Mouse (Mus musculus) urinary bladder, postnatal 14 days (tissue): ENCODE measurements around the gene Ubac1.

Experiments
- DNase-seq: peaks from one replicate; pipeline ENCODE4 v3.0.0; 2021; ENCODE audit warnings: low spot score

The Ubac1 gene

GRCm38 (mm10) chr2:25969319-25969718 is 52.2 kb downstream of the Ubac1 start:
- no peak for DNase-seq

DNA sequence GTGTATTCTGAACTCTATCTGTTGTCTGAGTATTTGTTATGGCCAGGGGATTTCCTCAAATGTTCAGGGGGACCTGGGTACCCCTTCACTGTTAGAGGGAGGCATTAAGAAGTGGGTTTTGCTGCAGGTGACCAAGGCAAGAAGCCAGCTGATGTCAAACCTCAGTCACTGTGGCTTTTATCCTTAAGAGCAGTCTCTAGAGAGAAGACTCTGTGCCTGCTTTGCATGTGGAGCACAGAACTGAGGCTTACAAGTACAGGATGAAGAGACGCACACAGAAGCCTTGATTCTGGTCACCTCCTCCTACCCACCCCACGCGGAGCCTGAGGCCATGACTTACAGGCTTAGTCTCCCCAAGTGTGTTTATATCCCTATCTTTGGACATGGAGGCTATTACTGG is 72.3 kb downstream of the Ubac1 start:
- DNase-seq: no peak
